Mouse (Mus musculus): ENCODE measurements around the gene Pdc.
"Not testable (repeated sequence)": the region's sequence is repeated elsewhere in the genome, so short reads cannot be mapped to it uniquely, and the experiment has no call there.

Gene Pdc

DNA sequence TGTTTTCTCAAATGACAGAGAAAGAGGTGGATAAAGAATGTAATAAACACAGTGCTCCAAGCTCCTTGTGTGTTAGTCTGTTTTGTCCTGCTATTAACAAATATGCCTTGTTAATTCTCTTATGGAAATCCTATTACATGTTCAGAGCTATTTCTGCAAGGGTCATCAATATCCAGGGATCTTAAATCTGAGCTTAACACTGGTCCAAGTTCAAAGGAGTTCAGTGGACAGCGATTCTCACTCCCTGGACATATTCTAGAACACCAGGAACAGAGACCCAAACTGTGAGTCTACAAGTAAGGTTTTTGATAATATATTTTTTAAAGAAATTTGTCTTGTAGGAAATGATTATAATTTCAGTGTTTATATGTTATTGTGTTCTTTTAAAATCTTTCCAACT, at the start of gene Pdc:
Pdc (plus strand) TSS at position 213 of the 400 bp plus-strand sequence.
- DNase-seq (ENCODE audit: low read depth, low spot score), result peak; percentile 85

GRCm38 (mm10) chr1:150294051-150294450, 25.2 kb upstream of the Pdc start:
- not testable (repeated sequence) for DNase-seq (ENCODE audit: low read depth, low spot score)

GRCm38 (mm10) chr1:150307599-150307998, 11.6 kb upstream of the Pdc start:
- DNase-seq (ENCODE audit: low read depth, low spot score), result no peak

DNA sequence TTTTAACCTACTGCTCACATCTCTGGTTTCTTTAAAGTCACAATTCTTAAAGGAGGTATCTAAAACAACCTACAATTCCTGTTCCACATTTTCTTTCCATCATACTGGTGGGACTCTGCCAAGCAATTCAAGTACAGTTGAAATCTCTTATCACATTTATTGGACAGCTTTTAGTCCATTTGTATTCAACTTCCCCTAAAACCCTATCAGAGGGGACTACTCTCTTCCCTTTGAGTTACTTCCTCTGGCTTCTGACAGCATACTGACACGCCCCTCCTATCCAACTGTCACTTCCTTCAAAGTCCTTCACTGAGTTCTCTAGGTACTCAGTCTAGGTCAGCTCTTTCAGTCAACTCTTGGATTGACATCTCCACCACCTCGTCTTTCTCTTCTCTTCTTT, 15.9 kb downstream of the Pdc start:
- DNase-seq (ENCODE audit: low read depth, low spot score), result no peak

- no peak for DNase-seq (ENCODE audit: low read depth, low spot score)
Measured at GRCm38 (mm10) chr1:150360864-150361263, 41.6 kb downstream of the Pdc start.

- peak; percentile 18 for DNase-seq (ENCODE audit: low read depth, low spot score)
Measured at GRCm38 (mm10) chr1:150372895-150373294, 53.7 kb downstream of the Pdc start.

- no peak for DNase-seq (ENCODE audit: low read depth, low spot score)
Measured at GRCm38 (mm10) chr1:150374247-150374646, 55.0 kb downstream of the Pdc start.

All from retina, adult 2 months (tissue).